Mouse (Mus musculus) liver, embryonic 14.5 days (tissue): ENCODE results near the gene Fshb.

ENCODE experiments used
- CTCF ChIP-seq: IDR thresholded peaks from 2 replicates; pipeline ENCODE4 v1.5.1; 2016; ENCODE audit warnings: antibody characterized with exemption, low read depth, control low read depth
- EP300 ChIP-seq: IDR thresholded peaks from 2 replicates; pipeline ENCODE4 v1.6.1; 2016; ENCODE audit warnings: antibody characterized with exemption, low read depth

DNA sequence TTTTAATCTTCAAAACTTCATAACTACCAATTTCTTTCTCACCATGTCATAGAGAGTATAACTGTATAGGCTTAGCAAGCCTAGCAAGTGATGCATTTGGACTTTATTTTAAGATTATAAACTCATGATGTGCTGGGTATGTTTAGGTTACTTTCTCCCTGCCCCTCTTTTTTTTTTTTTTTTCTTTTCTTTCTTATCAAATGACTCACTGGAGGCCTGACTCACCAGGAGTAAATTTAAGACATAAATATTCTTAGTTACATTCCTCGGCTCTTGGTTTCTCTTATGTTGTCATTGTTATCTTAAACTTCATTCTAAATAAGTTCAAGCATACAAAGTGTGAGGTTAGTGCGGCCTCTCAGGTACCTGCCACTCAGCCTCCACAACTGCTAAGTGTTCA lies 23.5 kb downstream of the Fshb start:
- TF ChIP-seq CTCF = no peak
- no peak for TF ChIP-seq EP300
